Mouse (Mus musculus) heart, adult 11 months (tissue): ENCODE results near the gene Boll.
"Not testable (repeated sequence)": the region's sequence is repeated elsewhere in the genome, so short reads cannot be mapped to it uniquely, and the experiment has no call there.

Experiments
- DNase-seq: peaks from one replicate; pipeline ENCODE4 v3.0.0; 2022

Gene Boll

DNA sequence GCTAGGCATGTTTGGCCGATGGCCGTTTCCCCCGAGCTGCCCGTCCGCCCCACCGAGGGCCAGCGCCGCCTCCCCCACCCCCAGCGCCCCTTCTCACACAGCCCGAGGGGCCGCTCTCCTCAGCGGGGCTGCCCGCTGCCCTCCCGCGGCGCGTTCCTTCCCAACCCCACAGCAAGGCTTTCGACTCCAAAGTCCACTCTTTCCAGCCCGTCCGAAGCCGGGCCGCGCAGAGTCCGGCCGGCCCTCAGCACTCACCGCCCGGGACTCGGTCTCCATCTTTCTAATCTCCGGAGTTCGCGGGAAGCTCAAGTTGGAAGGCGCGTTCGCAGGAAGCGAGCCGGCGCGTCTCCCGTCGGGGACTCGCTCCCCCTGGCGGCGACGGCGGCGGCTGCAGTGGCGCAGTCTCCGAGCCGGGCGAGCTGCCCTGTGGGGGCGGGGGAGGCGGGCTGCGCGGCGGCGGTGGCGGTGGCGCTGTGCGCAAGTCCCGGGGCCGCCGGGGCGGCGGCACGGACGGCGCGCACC is at the start of gene Boll:
Gene Boll, minus strand, starts transcription at position 426 of the 522 bp plus-strand sequence.
- DNase-seq = peak; percentile 92

- DNase-seq = peak; percentile 51
Observed at GRCm38 (mm10) chr1:55412569-55412968, 49.3 kb upstream of the Boll start.

- peak; percentile 63 for DNase-seq
Observed at GRCm38 (mm10) chr1:55411079-55411478, 47.8 kb upstream of the Boll start.

DNA sequence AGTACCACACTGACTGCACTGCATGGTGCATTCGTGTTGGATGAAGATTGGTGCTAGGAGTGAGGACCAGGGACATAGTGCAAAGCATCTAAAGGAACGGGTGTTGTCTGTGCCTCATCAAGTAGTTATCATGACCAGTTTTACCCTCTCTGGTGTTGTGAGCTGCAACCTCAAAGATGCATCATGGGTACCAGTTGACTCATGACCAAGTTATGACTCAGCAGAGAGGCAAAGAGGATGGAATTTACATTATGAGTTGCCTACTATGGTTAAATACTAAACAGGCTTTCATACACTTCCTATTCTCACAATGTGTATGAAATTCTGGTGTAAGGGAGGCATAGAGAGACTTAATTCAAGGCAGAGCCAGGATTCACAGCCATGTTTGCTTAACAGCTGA is 47.4 kb upstream of the Boll start:
- peak; percentile 52 for DNase-seq

DNA sequence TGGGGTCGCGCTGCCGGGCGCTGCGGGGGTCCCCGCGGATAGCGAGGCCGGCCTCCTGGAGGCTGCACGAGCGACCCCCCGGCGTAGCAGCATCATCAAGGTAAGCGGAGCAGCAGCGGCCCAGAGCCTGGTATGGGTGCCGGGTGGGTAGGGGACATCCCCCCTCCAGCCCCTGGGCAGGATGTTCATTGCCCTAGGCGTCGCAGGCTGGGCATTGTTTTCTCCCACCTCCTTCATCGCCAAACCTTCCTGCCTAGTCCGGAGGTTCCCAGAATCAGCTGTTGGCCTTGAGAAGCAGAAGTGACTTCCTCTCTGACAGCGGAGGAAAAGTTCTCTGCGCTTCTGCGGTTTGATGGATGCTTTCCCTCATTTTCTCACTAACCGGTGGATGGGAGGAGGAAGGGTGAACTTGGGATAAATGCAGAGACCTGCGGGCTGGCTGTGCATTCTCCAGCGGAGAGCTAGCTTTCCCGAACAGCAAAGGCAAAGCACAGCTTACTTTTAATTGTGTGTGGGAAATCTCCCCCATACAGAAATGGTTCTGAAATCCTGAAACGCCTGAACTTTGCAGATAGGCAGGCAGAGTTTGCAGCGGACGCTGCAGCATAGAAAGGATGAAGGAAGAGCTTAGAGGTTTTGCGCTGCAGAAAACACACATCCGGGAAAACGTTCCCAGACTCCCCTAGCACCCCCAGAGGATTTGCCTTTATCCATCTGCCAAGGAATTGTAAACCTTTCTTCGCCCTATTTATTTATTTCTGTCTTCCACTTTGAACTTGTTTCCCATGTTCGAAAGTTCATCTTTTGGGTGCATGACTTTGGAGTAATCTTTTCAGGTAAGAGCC is 43.5 kb upstream of the Boll start:
- DNase-seq = peak; percentile 95

GRCm38 (mm10) chr1:55406023-55406413 is 42.7 kb upstream of the Boll start:
- DNase-seq = no peak

DNA sequence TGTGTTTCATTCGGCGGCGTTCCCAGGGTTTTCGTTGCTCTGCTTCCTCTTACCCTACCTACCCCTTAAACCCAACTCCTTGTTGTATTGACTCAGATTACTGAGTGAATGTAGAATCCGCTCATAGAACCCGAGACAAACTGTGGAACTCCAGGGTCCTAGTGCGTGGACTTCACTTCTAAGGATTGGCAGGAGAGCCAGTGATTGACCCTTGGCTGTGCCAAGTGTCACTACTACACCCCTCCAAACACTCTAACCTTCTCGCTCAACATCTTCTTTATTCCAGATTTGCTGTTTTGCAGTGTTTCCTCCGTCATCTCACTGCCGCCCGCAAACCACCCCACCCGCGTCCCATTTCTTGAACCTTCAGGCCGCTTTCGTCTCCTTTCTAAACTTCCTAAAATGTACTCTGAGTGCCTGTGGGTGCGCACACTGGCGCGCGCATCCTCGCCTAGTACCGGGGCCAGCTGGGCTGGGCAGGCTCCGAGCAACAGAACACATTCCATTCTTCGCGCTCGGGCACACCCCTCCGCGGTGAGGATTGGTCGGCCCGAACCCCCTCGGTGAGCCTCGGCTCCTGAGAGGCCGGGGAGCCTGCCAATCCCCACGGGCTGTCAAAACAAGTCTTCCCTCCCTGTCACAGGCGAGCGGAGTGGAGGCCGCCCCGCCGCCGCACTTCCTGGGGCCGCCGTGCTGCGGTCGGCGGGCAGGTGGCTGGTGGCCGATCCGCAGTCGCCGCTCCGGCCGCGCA is 42.2 kb upstream of the Boll start, which contains the start of gene Plcl1:
Gene Plcl1, plus strand, starts transcription at position 650 of the 751 bp plus-strand sequence.
- DNase-seq = peak; percentile 100

DNA sequence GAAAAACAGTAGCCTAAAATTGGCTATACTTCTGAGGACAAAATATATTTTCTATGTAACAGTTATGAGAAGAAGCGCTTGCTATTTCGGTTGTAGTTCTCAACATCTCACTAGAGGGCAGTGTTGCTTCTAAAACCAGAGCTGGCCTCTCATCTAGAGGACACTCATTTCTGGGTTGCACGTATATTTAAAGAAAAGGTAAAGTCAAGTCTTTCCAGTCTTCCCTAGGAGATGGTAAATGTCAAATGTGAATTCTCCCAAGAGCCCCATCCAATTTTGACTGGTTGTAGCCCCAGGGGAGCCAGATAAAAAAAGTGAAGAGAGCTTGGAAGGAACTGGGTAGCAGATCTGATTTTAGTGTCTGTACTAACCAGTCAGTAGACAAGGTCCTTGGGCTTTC is 41.2 kb upstream of the Boll start:
- no peak for DNase-seq

DNA sequence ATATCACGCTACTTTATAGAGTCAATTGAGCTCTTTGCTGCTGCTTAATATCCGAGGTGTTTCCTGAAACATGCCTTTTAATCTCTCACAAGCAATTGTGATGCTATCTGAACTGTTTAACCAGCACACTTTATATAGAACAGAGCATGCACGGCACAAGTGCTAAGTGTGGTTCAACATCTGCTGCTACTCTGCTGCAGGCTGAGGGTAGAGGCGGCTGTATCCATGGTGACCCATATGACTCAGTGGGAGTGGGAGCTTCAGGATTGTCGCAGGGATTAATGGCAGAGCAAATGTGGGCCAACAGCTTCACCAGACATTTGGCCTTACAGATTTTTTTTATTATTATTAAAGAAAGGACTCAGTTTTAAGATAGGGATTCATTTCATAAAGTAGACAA is 36.6 kb upstream of the Boll start:
- no peak for DNase-seq

GRCm38 (mm10) chr1:55383114-55383773 is 20.0 kb upstream of the Boll start:
- DNase-seq = peak; percentile 94

DNA sequence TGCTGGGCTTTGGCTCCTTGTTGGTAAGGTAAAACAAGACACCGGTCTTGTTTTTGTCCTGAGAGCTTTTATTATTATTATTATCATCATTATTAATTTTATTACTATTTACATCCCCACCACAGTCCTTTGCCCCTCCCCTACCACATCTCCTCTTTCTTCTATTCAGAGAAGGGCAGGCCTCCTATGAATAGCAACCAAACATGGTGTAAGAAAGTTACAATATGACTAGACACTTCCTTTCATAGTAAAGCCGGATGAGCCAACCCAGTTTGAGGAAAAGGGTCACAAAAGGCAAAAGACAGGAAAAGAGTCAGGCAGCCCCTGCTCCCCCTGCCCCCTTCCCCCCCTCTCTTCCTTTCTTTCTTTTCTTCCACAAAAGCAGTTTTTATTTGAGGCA is 17.3 kb upstream of the Boll start:
- peak; percentile 1 for DNase-seq

DNA sequence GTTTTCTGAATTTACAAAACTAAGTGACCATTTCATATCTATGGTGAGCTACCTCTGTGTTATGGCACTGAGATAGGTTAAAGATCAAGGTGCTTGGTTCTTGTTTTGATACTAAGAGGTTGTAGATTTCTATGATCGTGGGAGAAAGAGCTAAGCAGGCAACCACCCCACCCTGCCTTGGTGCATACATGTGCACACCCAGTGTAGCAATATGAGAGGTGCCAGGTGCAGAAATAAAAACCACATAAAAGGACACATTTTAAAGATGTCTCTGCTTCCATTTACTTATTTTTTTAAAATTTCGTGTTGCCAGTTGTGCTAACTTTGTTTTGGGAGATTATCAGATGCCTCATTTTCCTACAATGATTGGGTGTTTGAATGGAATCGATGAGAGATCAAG is 9.4 kb upstream of the Boll start:
- DNase-seq = peak; percentile 46

DNA sequence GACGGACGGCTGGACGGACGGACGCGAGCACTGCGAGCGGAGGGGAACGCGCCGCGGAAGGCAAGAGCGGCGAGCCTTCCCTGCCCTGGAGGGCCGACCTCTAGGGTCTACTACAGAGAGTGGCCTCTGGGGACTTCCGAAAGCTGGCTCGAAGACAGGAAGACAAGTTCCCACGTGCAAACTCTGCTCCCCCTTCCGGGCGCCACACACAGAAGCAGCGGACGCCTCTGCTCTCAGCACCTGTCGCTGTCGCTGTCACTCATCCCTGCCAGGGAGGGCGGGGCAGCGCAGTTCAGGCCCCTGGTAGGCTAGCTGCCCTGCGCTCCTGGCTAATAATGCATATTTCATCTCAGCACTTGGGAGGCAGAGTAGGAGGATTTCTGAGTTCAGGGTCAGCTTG is 317 bp upstream of the Boll start:
- DNase-seq = peak; percentile 91

DNA sequence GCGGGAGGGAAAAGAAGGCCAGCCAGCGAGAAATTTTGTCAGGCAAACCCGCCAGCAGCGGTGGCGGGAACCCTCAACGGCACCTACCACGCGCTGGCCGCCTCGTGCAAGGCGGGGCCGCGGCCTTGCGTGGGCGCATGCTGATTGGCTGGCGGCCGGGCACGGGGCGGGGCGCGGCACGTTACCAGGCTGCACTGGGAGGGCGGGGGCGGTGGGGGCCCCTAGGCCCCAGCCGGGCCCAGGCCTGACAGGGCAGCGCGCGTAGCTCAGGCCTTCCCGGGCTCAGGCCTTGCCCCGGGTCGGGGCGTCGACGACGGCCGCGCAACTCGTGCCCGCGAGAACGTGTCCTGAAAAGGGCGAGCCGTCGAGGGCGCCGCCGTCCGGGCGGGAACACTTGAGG is 635 bp downstream of the Boll start:
- DNase-seq = peak; percentile 68

DNA sequence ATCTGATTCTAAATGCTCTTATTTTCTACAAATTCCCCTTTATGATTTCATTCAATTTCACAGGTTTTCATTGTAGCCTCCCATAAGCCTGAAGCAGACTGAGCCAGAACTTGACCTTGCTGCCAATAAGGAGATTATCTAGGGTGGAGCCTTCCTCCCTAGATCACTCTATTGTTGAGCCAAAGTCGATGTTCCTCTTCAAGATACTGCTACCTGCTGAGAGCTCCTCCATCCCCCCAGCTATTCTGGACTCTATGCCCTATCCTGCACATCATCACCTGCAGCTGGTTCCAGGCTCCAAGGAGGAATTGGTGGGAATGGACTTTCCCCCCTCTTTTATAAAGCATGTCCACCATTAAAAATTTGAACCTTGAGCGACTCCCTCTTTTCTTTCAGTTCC is 11.4 kb downstream of the Boll start:
- DNase-seq = peak; percentile 3

DNA sequence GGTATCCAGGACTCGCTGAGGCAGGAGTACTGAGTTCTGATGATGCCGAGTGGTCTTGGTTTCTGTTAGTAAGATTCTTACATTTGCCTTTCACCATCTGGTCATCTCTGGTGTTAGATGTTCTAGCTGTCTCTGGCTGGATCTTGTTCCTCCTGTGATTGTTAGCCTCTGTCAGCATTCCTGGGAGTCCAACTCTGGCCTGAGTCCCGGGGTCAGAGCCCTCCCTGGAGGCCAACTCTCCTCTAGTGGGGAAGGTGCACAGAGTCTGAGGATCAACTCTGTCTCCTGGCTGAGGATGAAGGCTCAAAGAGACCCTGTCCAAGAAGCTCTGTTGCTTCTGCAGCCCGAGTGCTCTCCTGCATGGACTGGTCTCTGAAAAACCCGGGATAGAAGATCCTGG is 37.8 kb downstream of the Boll start:
- DNase-seq = not testable (repeated sequence)

GRCm38 (mm10) chr1:55301077-55301476 is 62.2 kb downstream of the Boll start:
- no peak for DNase-seq

DNA sequence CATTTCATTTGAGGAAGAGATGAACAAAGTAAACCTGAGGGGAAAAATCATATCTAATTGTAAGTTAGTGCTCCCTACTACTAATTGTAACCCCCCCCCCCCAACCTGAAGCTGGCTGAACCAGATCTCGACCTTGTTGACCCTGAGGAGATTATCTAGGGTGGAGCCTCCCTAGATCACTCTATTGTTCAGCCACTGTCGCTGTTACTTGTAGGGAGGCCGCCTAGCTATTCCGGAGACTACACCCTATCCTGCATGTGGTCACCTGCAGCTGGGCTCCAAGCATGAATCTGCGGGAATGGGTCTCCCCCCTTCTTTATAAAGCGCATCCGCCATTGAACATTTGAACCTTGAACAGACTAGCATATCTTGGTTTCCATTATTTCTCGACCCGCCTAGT is 84.2 kb downstream of the Boll start:
- DNase-seq = no peak

DNA sequence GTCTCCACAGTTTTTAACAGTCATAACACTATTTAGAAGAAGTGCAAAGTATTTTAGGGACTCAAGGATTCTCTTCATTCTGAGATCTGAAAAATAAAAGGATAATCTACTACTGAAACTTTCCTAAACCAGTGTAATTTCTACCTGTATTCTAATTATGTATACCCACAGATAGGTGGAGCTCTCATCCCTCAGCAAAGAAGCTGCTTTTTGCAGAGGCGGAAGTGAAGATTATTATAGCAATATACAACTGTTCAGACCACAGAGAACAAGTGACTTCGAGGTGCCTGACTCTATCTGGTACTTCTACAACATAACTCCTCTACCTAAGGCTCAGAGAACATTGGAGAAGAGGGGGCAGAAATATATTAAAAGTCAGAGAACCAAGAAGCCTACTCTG is 97.8 kb downstream of the Boll start:
- DNase-seq = no peak

- DNase-seq = no peak
Observed at GRCm38 (mm10) chr1:55264385-55264784, 98.9 kb downstream of the Boll start.

GRCm38 (mm10) chr1:55246374-55246773 is 116.9 kb downstream of the Boll start:
- no peak for DNase-seq

DNA sequence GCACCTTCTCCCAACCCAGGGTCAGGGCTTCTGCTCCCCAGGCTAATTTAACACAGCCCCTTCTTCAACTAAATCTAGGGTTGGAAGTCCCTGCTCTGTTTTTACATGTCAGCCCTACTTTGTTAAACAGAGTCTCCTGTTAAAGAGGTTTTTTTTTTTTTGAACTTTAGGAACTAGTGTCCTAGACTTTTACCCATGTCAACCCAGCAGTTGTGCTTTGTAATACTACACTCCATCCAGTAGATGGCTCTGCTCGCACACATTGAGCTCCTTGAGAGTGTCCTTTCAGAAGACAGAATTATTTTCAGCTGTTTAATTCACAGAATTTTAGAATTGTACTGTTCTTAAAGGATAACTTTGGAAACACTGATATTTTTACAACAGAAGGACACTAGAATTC is 124.0 kb downstream of the Boll start:
- no peak for DNase-seq

DNA sequence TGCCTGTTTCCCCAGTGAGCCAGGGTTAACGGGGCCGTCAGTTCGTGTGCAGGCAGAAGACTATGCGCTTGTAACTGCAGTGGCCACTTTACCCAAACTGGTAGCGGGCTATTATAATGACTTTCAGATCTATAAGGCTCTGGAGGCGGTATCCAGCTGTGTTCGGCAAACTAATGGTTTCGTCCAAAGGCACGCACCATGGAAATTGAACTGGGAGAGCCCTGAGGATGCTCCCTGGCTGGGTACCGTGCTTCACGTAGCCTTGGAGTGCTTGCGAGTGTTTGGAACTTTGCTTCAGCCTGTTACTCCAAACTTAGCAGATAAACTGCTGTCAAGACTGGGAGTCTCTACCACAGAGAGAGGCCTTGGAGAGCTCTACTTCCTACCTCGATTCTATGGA is 124.8 kb downstream of the Boll start:
- DNase-seq = peak; percentile 88
